In the genomic region with DNA sequence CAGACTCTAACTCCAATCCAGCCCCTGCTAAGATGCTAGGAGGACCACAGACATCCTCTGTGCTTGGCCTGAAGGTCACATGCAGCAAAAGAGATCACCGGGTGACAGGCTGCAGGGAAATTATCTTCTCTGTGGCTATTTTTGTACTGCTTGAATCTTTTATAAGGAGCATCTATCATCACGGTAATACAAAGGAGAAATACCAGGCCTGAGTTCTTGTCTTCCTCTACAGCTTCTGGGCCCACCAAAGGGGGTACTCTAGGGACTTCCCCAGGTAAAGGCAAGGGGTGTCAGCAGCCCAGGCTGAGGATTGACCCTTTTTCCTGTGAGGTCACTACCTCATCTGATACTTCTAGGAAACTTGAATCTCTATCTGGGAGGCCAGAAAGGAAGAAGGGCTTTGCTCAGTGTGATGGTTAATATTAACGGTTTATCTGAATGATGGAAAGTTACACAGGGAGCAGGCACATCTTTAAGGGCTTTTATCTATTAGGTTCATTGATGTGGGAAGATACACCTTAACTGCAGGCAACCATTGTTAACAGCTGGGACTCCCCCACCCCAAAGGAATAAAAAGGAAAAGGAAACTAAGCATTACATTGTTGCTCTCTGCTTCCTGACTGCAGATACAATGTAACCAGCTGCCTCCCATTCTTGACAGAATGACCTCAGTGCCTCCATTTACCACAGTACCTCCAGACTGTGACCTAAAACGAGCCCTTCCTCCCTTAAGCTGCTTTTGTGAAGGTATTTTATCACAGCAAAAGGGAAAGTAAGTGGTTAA, we compare ENCODE assay signal across 18 mouse cellular contexts. TPM values are rescaled to one million over a fixed set of nuclear protein-coding genes. Genes with fewer than 3 reads are reported as not detected.
DNase-seq lines count a peak whose midpoint lies in the region; ATAC-seq and TF ChIP-seq lines count a peak whose summit lies in the region.
"Had no signal": no experiment of that assay in that cellular context is flagged by ENCODE, and none has a peak within 500 bp of the region (broad histone marks: within the 10 kb centered on the region; RNA-seq: fewer than 3 reads in every experiment).

No protein-coding gene starts in this region.

- intact Hi-C loops in gastrocnemius, adult 2 months (cut with DNase I) = no loop called here
- intact Hi-C loops in heart, postnatal 25 days (cut with DNase I) = no loop called here

- WGBS in heart, embryonic 16.5 days = 17% methylated on average over 4 of the region's 4 CpGs
- 59% methylated on average over 4 of the region's 4 CpGs for WGBS in lung, embryonic 14.5 days

- no peaks in the 10 kb centered on the region for H3K36me3 ChIP-seq in heart, embryonic 16.5 days (ENCODE audit: control insufficient read depth, insufficient read depth)
- no peaks in the 10 kb centered on the region for H3K36me3 ChIP-seq in lung, embryonic 14.5 days (ENCODE audit: insufficient read depth)
- H3K36me3 ChIP-seq: stomach, embryonic 15.5 days had no signal

- H3K4me1 ChIP-seq in heart, embryonic 16.5 days (ENCODE audit: control insufficient read depth, insufficient read depth, low read length) = peaks cover 32% of the 10 kb centered on the region
- no peaks in the 10 kb centered on the region for H3K4me1 ChIP-seq in lung, embryonic 14.5 days (ENCODE audit: insufficient read depth)
- H3K4me1 ChIP-seq: forebrain, embryonic 13.5 days; stomach, embryonic 15.5 days had no signal

- H3K9me3 ChIP-seq in heart, embryonic 16.5 days (replicated peaks; ENCODE audit: control insufficient read depth, low read length) = no peaks in the 10 kb centered on the region
- H3K9me3 ChIP-seq in lung, embryonic 14.5 days (ENCODE audit: low read depth, low read length) = no peaks in the 10 kb centered on the region
- H3K9me3 ChIP-seq: forebrain, embryonic 13.5 days; stomach, embryonic 15.5 days had no signal

- ATAC-seq in heart, embryonic 16.5 days (replicated peaks; ENCODE audit: extremely low read depth, insufficient read depth, low FRiP score) = peak; percentile 31
- no peak for ATAC-seq in lung, embryonic 14.5 days (ENCODE audit: insufficient read depth)
- ATAC-seq: forebrain, embryonic 13.5 days had no signal

- peak overlapping the region; percentile 66 for H3K27ac ChIP-seq in gastrocnemius, adult 2 months
- H3K27ac ChIP-seq in heart, embryonic 16.5 days (ENCODE audit: low read length) = peak overlapping the region; percentile 86
- peak overlapping the region; percentile 54; the same call in 1 of the 2 replicates for H3K27ac ChIP-seq in lung, embryonic 14.5 days (ENCODE audit: low read depth)
- H3K27ac ChIP-seq: forebrain, embryonic 13.5 days; layer of hippocampus, adult 2 months; stomach, embryonic 15.5 days had no signal

- no peak for TF ChIP-seq CTCF in gastrocnemius, adult 2 months (IDR thresholded peaks at IDR 0.05)
- TF ChIP-seq CTCF in lung, embryonic 14.5 days (IDR thresholded peaks at IDR 0.05; ENCODE audit: low read depth) = no peak

- no peaks in the 10 kb centered on the region for H3K27me3 ChIP-seq in heart, embryonic 16.5 days (ENCODE audit: control insufficient read depth, insufficient read depth, low read length)
- no peaks in the 10 kb centered on the region for H3K27me3 ChIP-seq in lung, embryonic 14.5 days (ENCODE audit: insufficient read depth, low read length)
- H3K27me3 ChIP-seq: forebrain, embryonic 13.5 days; stomach, embryonic 15.5 days had no signal

- peak overlapping the region; percentile 43 for H3K9ac ChIP-seq in heart, embryonic 16.5 days (ENCODE audit: low read length)
- H3K9ac ChIP-seq in lung, embryonic 14.5 days = no peak overlapping the region
- H3K9ac ChIP-seq: forebrain, embryonic 13.5 days; stomach, embryonic 15.5 days had no signal

- peak overlapping the region; percentile 49 for H3K4me2 ChIP-seq in heart, embryonic 16.5 days (ENCODE audit: low read depth, low read length)
- no peak overlapping the region for H3K4me2 ChIP-seq in lung, embryonic 14.5 days
- H3K4me2 ChIP-seq: forebrain, embryonic 13.5 days; stomach, embryonic 15.5 days had no signal

- H3K4me3 ChIP-seq in gastrocnemius, adult 2 months = no peak overlapping the region
- H3K4me3 ChIP-seq in heart, embryonic 16.5 days (ENCODE audit: low read length) = no peak overlapping the region
- H3K4me3 ChIP-seq in lung, embryonic 14.5 days (ENCODE audit: low read depth, low read length) = no peak overlapping the region
- H3K4me3 ChIP-seq: forebrain, embryonic 13.5 days; layer of hippocampus, adult 2 months; stomach, embryonic 15.5 days had no signal

- no peak for DNase-seq in gastrocnemius, adult 2 months
- no peak for DNase-seq in gastrocnemius, adult 18-20 months (ENCODE audit: low spot score)
- no peak for DNase-seq in heart, postnatal 25 days (ENCODE audit: low spot score)
- DNase-seq in lung, embryonic 14.5 days = no peak
- no peak for DNase-seq in lung, postnatal 4 days
- peak; percentile 39 for DNase-seq in CD4-positive helper T cell, adult 2 months (ENCODE audit: low read depth, low spot score)
- no peak for DNase-seq in right cerebral cortex, postnatal 36 days (ENCODE audit: low spot score in 2 of 2)
- DNase-seq: adrenal gland, adult 8-10 months; cerebellum, adult 18-20 months; cerebellum, postnatal 36 days; gastrocnemius, postnatal 36 days; left cerebral cortex, postnatal 4 days; lung, adult 18-20 months; retina, postnatal 1 day had no signal

RNA-seq across cellular contexts. Expression of a gene that starts 17.6 kb away (rescaled TPM):
- 10 to 100 TPM; 24.2 to 28.2 TPM for total RNA-seq in gastrocnemius, adult 2 months (2021)
- total RNA-seq in gastrocnemius, adult 18-20 months (2021) = 10 to 100 TPM; 24.8 to 46.2 TPM
- 42.1 and 51.9 TPM in 2 replicates for polyA plus RNA-seq in heart, embryonic 16.5 days (2015; fragmentation: Nextera tagmentation; extraction: Ambion mirVana)
- 10 to 100 TPM; 59.9 to 68.6 TPM for total RNA-seq in heart, postnatal 25 days (2021)
- polyA plus RNA-seq in lung, embryonic 14.5 days (2014; fragmentation: Nextera tagmentation; extraction: Ambion mirVana) = 10.1 and 10.6 TPM in 2 replicates

RNA-seq across cellular contexts. Expression of a gene that starts 23.7 kb away (rescaled TPM):
- 1 to 10 TPM; 5.9 to 7.3 TPM for total RNA-seq in gastrocnemius, adult 2 months (2021)
- total RNA-seq in gastrocnemius, adult 18-20 months (2021) = 1 to 10 TPM; 4.3 to 6.5 TPM
- polyA plus RNA-seq in heart, embryonic 16.5 days (2015; fragmentation: Nextera tagmentation; extraction: Ambion mirVana) = 3.2 and 4.9 TPM in 2 replicates
- 1 to 10 TPM; 4.6 to 4.8 TPM for total RNA-seq in heart, postnatal 25 days (2021)
- 5.9 and 8.3 TPM in 2 replicates for polyA plus RNA-seq in lung, embryonic 14.5 days (2014; fragmentation: Nextera tagmentation; extraction: Ambion mirVana)
